Mouse (Mus musculus) brain, embryonic 14.5 days (tissue): ENCODE measurements around the gene Zfp568.

Source experiments
- CTCF ChIP-seq: fragments of 200-500 bp; IDR thresholded peaks from 2 replicates; pipeline ENCODE4 v1.5.1; 2012; ENCODE audit warnings: inconsistent platforms, mild to moderate bottlenecking, moderate library complexity, borderline replicate concordance; ENCODE audit not compliant: insufficient read depth, insufficient read length; ENCODE audit errors: extremely low read depth
- POLR2A ChIP-seq: fragments of 200-500 bp; IDR thresholded peaks from 2 replicates; pipeline ENCODE4 v1.6.1; 2012; ENCODE audit warnings: mild to moderate bottlenecking, inconsistent platforms, borderline replicate concordance; ENCODE audit not compliant: poor library complexity, insufficient read depth, insufficient read length, severe bottlenecking; ENCODE audit errors: extremely low read depth

DNA sequence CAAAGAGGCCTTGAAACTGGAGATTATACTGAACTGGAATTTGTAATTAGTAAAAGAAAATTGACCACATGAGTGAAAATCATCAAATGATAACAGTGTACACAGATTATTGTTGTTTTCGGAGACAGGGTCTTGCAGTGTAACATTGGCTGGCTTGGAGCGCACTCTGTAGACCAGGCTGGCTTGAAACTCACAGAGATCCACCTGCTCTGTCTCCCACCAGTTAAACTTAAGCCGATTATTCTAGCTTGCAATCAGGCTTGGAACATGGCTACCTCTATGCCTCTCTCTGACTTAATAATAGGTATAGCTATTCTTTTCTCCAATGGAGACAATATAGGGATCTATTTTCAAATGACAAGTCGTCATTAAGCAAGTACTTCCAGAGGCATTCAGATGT, 1.4 kb upstream of the Zfp568 start:
- TF ChIP-seq CTCF (no peak), POLR2A (no peak)
